Mouse (Mus musculus): ENCODE measurements around the gene Hist1h3b. TPM values are rescaled to one million over a fixed set of nuclear protein-coding genes. Genes with fewer than 3 reads are reported as not detected.
"Not testable (repeated sequence)": the region's sequence is repeated elsewhere in the genome, so short reads cannot be mapped to it uniquely, and the experiment has no call there.

Hist1h3b gene
- polyA plus RNA-seq, 1 experiment from 2014 or later, result 2.3 TPM

DNA sequence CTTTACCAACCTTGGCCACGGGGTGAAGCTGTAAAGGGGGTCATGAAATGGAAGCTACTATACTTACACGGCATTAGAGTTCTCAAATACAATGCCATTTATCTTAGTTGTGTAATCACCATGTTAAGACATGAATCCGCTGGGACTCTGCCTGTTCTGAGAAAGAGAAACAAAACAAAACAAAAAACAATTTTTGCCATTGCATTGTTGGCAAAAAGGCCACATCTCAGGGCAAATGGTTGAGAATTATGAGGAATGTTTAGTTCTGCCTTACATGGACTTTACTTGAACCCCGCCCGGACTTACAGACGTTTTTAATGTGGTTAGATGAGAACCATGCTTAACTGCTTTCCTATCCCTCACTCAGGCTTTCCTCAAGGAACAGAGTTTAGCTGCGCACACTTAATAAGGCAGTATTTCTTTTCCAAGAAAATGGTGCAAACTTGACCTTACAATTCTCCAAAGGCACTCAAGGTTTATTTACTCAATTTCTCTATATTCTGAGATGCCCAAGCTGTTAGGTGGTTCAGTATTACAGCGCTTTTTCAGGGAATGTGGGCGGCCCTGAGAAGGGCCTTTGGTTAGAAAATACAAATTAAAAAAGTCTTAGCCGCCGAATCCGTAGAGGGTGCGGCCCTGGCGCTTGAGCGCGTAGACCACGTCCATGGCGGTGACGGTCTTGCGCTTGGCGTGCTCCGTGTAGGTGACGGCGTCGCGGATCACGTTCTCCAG lies 8.3 kb downstream of the Hist1h3b start:
- Histone ChIP-seq H3K4me2 (peak overlapping the region; percentile 79), H3K27me3 (no peaks in the 10 kb centered on the region), H3K4me1 (replicated peaks) (peaks cover 34% of the 10 kb centered on the region), H3K4me3 (peak overlapping the region; percentile 59), H3K9me3 (no peaks in the 10 kb centered on the region), H3K36me3 (no peaks in the 10 kb centered on the region), H3K27ac (replicated peaks) (peak overlapping the region; percentile 90), H3K9ac (peak overlapping the region; percentile 60)
- peak; percentile 21 for ATAC-seq (ENCODE audit: low read depth)
- 1% methylated on average over 23 of the region's 27 CpGs for WGBS

GRCm38 (mm10) chr13:23760972-23761864 lies 9.2 kb downstream of the Hist1h3b start, which contains the start of gene Hist1h4a:
Gene Hist1h4a, minus strand, starts transcription at chr13:23761230.
- Histone ChIP-seq H3K9ac (peak within 1 kb of the TSS; percentile 62), H3K27ac (replicated peaks) (peak within 1 kb of the TSS; percentile 90), H3K4me3 (peak within 1 kb of the TSS; percentile 59), H3K9me3 (no peaks in the 10 kb centered on the region), H3K4me2 (peak within 1 kb of the TSS; percentile 79), H3K36me3 (no peaks in the 10 kb centered on the region), H3K4me1 (replicated peaks) (peaks cover 34% of the 10 kb centered on the region), H3K27me3 (no peaks in the 10 kb centered on the region)
- ATAC-seq (ENCODE audit: low read depth), result peak; percentile 75
- WGBS, result under 1% methylated on average over 62 of the region's 72 CpGs

- peak within 1 kb of the TSS; percentile 90 for H3K27ac ChIP-seq (replicated peaks)
- H3K4me1 ChIP-seq (replicated peaks), result peaks cover 34% of the 10 kb centered on the region
- H3K4me3 ChIP-seq, result peak within 1 kb of the TSS; percentile 59
- WGBS, result under 1% methylated on average over 28 of the region's 52 CpGs
- ATAC-seq (ENCODE audit: low read depth), result peak; percentile 63
- H3K4me2 ChIP-seq, result peak within 1 kb of the TSS; percentile 79
- H3K27me3 ChIP-seq, H3K9me3 ChIP-seq, H3K36me3 ChIP-seq: not testable (repeated sequence)
- peak within 1 kb of the TSS; percentile 62 for H3K9ac ChIP-seq
Measured at GRCm38 (mm10) chr13:23761871-23762821, 10.1 kb downstream of the Hist1h3b start, which contains the start of gene Hist1h3a. Gene Hist1h3a, minus strand, starts transcription at chr13:23762386.

GRCm38 (mm10) chr13:23763242-23763585 lies 11.1 kb downstream of the Hist1h3b start:
- WGBS, result under 1% methylated on average over 10 of the region's 10 CpGs
- Histone ChIP-seq H3K27me3 (no peaks in the 10 kb centered on the region), H3K4me3 (peak overlapping the region; percentile 59), H3K4me2 (peak overlapping the region; percentile 79), H3K4me1 (replicated peaks) (peaks cover 29% of the 10 kb centered on the region), H3K9ac (peak overlapping the region; percentile 47), H3K36me3 (no peaks in the 10 kb centered on the region), H3K9me3 (no peaks in the 10 kb centered on the region), H3K27ac (replicated peaks) (peak overlapping the region; percentile 90)
- ATAC-seq (ENCODE audit: low read depth), result no peak

- H3K9ac ChIP-seq, result peak within 1 kb of the TSS; percentile 80
- peak; percentile 74 for ATAC-seq (ENCODE audit: low read depth)
- no peaks in the 10 kb centered on the region for H3K36me3 ChIP-seq
- H3K27me3 ChIP-seq, result no peaks in the 10 kb centered on the region
- H3K4me1 ChIP-seq (replicated peaks), result peaks cover 29% of the 10 kb centered on the region
- peak within 1 kb of the TSS; percentile 79 for H3K4me2 ChIP-seq
- no peaks in the 10 kb centered on the region for H3K9me3 ChIP-seq
- 3% methylated on average over 34 of the region's 34 CpGs for WGBS
- H3K27ac ChIP-seq (replicated peaks), result peak within 1 kb of the TSS; percentile 90
- peak within 1 kb of the TSS; percentile 59 for H3K4me3 ChIP-seq
Measured at GRCm38 (mm10) chr13:23763586-23764323, 11.7 kb downstream of the Hist1h3b start, which contains the start of gene Hist1h1a. Gene Hist1h1a, plus strand, starts transcription at chr13:23763666.

DNA sequence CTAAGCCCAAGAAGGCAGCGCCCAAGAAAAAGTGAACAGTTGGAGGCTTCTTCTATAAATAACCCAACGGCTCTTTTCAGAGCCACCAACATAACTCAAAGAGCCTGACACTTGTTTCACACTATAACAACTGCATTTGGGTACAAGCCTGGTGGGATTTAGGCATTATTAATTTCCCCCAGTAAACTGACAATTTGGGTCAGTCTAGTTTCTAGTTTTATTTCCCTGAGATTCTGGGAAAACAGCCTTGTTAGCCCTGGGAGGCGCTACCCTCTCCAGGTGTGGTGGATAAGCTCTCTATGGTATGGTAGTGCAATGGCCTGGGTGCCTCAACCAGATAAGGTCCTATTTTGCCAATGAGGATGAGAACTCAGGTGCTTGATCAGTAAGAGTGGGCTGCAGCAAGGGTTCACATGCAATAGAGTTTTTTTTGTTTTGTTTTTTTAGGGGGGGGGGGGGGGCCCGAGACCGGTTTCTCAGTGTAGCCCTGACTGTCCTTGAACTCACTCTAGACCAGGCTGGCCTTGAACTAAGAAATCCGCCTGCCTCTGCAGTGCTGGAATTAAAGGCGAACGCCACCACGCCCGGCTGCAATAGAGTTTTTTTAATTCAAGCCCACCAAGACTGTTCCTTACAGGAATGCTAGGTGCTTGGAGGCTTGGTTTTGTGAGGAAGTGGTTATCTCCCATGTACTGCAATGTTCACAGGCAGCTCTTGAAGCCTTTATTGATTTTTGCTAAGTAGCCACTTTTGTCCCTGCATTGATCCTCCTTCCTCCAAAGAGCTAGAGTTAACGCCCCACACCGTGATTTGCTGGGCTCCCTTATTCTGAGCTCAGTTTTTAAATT lies 12.5 kb downstream of the Hist1h3b start:
- Histone ChIP-seq H3K4me3 (peak overlapping the region; percentile 59), H3K27ac (replicated peaks) (peak overlapping the region; percentile 90), H3K9ac (peak overlapping the region; percentile 80), H3K9me3 (no peaks in the 10 kb centered on the region), H3K27me3 (no peaks in the 10 kb centered on the region), H3K36me3 (no peaks in the 10 kb centered on the region), H3K4me1 (replicated peaks) (peaks cover 29% of the 10 kb centered on the region), H3K4me2 (peak overlapping the region; percentile 79)
- WGBS, result 31% methylated on average over 12 of the region's 12 CpGs
- no peak for ATAC-seq (ENCODE audit: low read depth)

- Histone ChIP-seq H3K9me3 (no peaks in the 10 kb centered on the region), H3K4me2 (no peak overlapping the region), H3K36me3 (no peaks in the 10 kb centered on the region), H3K4me3 (no peak overlapping the region), H3K27me3 (no peaks in the 10 kb centered on the region), H3K27ac (replicated peaks) (no peak overlapping the region), H3K4me1 (replicated peaks) (peaks cover 25% of the 10 kb centered on the region), H3K9ac (no peak overlapping the region)
- WGBS, result 79% methylated on average over 1 of the region's 1 CpGs
- ATAC-seq (ENCODE audit: low read depth), result no peak
Measured at GRCm38 (mm10) chr13:23765172-23765513, 13.1 kb downstream of the Hist1h3b start.

GRCm38 (mm10) chr13:23766772-23767171 lies 14.7 kb downstream of the Hist1h3b start:
- no peak for ATAC-seq (ENCODE audit: low read depth)
- Histone ChIP-seq H3K27me3 (no peaks in the 10 kb centered on the region), H3K4me3 (no peak overlapping the region), H3K36me3 (no peaks in the 10 kb centered on the region), H3K9ac (no peak overlapping the region), H3K27ac (replicated peaks) (no peak overlapping the region), H3K4me2 (no peak overlapping the region), H3K4me1 (replicated peaks) (peaks cover 16% of the 10 kb centered on the region), H3K9me3 (no peaks in the 10 kb centered on the region)

DNA sequence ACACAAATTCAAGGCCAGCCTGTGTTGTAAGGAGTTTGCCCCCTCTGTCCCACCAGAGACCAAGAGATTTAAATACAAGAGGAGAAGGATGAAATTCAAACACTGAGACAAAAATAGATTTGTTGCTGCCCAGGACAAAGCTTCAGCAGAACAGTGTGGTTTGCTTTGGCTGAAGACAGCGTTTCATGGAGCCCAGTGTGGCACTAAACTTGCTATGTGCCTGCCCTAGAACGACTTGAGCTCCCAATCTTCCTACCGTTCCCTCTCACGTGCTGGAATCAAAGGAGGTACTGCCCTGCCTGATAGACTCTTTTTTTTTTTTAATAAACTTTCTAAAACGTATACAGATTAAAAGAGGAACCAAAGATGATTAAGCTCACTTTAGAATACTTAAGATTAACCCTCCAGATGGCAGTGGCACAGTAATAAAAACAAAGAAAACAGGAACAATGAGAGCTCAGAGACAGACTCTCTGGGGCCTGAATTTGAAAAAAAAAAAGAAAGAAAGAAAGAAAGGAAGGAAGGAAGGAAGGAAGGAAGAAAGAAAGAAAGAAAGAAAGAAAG lies 16.8 kb downstream of the Hist1h3b start:
- no peak for ATAC-seq (ENCODE audit: low read depth)
- Histone ChIP-seq H3K4me1 (replicated peaks) (peaks cover 10% of the 10 kb centered on the region), H3K27me3 (no peaks in the 10 kb centered on the region), H3K9ac (no peak overlapping the region), H3K36me3 (no peaks in the 10 kb centered on the region), H3K27ac (replicated peaks) (no peak overlapping the region), H3K9me3 (no peaks in the 10 kb centered on the region), H3K4me2 (no peak overlapping the region), H3K4me3 (no peak overlapping the region)
- 50% methylated on average over 5 of the region's 5 CpGs for WGBS

DNA sequence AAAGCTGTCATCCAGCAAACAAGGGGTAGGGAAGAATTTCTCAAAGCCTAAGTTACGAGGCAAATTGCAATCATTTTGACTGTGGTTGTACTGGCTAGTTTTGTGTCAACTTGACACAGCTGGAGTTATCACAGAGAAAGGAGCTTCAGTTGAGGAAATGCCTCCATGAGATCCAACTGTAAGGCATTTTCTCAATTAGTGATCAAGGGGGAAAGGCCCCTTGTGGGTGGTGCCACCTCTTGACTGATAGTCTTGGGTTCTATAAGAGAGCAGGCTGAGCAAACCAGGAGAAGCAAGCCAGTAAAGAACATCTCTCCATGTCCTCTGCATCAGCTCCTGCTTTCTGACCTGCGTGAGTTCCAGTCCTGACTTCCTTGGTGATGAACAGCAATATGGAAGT lies 17.5 kb downstream of the Hist1h3b start, which contains the start of gene Trim38:
TSS of gene Trim38 (plus strand) at position 301 of the 400 bp plus-strand sequence.
- WGBS, result 89% methylated on average over 2 of the region's 2 CpGs
- H3K4me3 ChIP-seq; H3K36me3 ChIP-seq; H3K9me3 ChIP-seq; ATAC-seq (ENCODE audit: low read depth); H3K27ac ChIP-seq (replicated peaks); H3K4me1 ChIP-seq (replicated peaks); H3K27me3 ChIP-seq; H3K4me2 ChIP-seq; H3K9ac ChIP-seq: not testable (repeated sequence)

Measured in neural tube, embryonic 13.5 days (tissue).